Mouse (Mus musculus): ENCODE results near the gene Fndc5. TPM values are rescaled to one million over a fixed set of nuclear protein-coding genes. Genes with fewer than 3 reads are reported as not detected.

Fndc5 gene
- polyA plus RNA-seq, 1 experiment from 2014 or later = 15.4 TPM

- Histone ChIP-seq H3K36me3 (replicated peaks; ENCODE audit: control insufficient read depth, insufficient read depth) (no peaks in the 10 kb centered on the region), H3K27ac (no peak overlapping the region), H3K4me3 (replicated peaks; ENCODE audit: low read length) (no peak overlapping the region), H3K27me3 (ENCODE audit: control insufficient read depth, insufficient read depth, low read length) (peaks cover 10% of the 10 kb centered on the region), H3K4me2 (replicated peaks) (no peak overlapping the region), H3K9me3 (ENCODE audit: control insufficient read depth, low read length) (no peaks in the 10 kb centered on the region), H3K9ac (no peak overlapping the region), H3K4me1 (replicated peaks; ENCODE audit: control insufficient read depth, insufficient read depth, low read length) (peaks cover 16% of the 10 kb centered on the region)
- no peak for DNase-seq (ENCODE audit: low spot score)
- 87% methylated on average over 6 of the region's 6 CpGs for WGBS
- no peak; the same call in 1 of the 2 replicates for ATAC-seq (ENCODE audit: low FRiP score)
Observed at GRCm38 (mm10) chr4:129110804-129111203, 26.0 kb upstream of the Fndc5 start.

GRCm38 (mm10) chr4:129111350-129111749 is 25.4 kb upstream of the Fndc5 start:
- ATAC-seq (ENCODE audit: low FRiP score) (no peak), DNase-seq (ENCODE audit: low spot score) (no peak)
- Histone ChIP-seq H3K4me2 (replicated peaks) (no peak overlapping the region), H3K4me1 (replicated peaks; ENCODE audit: control insufficient read depth, insufficient read depth, low read length) (peaks cover 16% of the 10 kb centered on the region), H3K27ac (no peak overlapping the region), H3K36me3 (replicated peaks; ENCODE audit: control insufficient read depth, insufficient read depth) (no peaks in the 10 kb centered on the region), H3K9me3 (ENCODE audit: control insufficient read depth, low read length) (no peaks in the 10 kb centered on the region), H3K9ac (no peak overlapping the region), H3K4me3 (replicated peaks; ENCODE audit: low read length) (no peak overlapping the region), H3K27me3 (ENCODE audit: control insufficient read depth, insufficient read depth, low read length) (peaks cover 4% of the 10 kb centered on the region)
- 67% methylated on average over 11 of the region's 11 CpGs for WGBS

- 0 out of 2 replicates have a peak overlapping the region, but pooled peaks have one; percentile 3 for H3K4me2 ChIP-seq (replicated peaks)
Observed at GRCm38 (mm10) chr4:129112231-129112630, 24.6 kb upstream of the Fndc5 start.

GRCm38 (mm10) chr4:129113083-129113988 is 23.5 kb upstream of the Fndc5 start:
- DNase-seq (ENCODE audit: low spot score) = peak; percentile 80
- 0 out of 2 replicates have a peak overlapping the region, but pooled peaks have one; percentile 26 for H3K27ac ChIP-seq
- H3K36me3 ChIP-seq (replicated peaks; ENCODE audit: control insufficient read depth, insufficient read depth) = no peaks in the 10 kb centered on the region
- no peaks in the 10 kb centered on the region for H3K9me3 ChIP-seq (ENCODE audit: control insufficient read depth, low read length)
- H3K9ac ChIP-seq = no peak overlapping the region
- peaks cover 16% of the 10 kb centered on the region for H3K4me1 ChIP-seq (replicated peaks; ENCODE audit: control insufficient read depth, insufficient read depth, low read length)
- no peak overlapping the region for H3K4me2 ChIP-seq (replicated peaks)
- H3K27me3 ChIP-seq (ENCODE audit: control insufficient read depth, insufficient read depth, low read length) = no peaks in the 10 kb centered on the region
- ATAC-seq (ENCODE audit: low FRiP score) = peak; percentile 81
- no peak overlapping the region for H3K4me3 ChIP-seq (replicated peaks; ENCODE audit: low read length)
- 26% methylated on average over 28 of the region's 28 CpGs for WGBS

More at GRCm38 (mm10) chr4:129112231-129112630, 24.6 kb upstream of the Fndc5 start:
- Histone ChIP-seq H3K4me3 (replicated peaks; ENCODE audit: low read length) (no peak overlapping the region), H3K27ac (no peak overlapping the region), H3K9me3 (ENCODE audit: control insufficient read depth, low read length) (no peaks in the 10 kb centered on the region), H3K4me1 (replicated peaks; ENCODE audit: control insufficient read depth, insufficient read depth, low read length) (peaks cover 16% of the 10 kb centered on the region), H3K27me3 (ENCODE audit: control insufficient read depth, insufficient read depth, low read length) (no peaks in the 10 kb centered on the region), H3K36me3 (replicated peaks; ENCODE audit: control insufficient read depth, insufficient read depth) (no peaks in the 10 kb centered on the region), H3K9ac (no peak overlapping the region)
- no peak for DNase-seq (ENCODE audit: low spot score)
- 0 out of 2 replicates have a peak, but pooled peaks have one; percentile 22 for ATAC-seq (ENCODE audit: low FRiP score)
- 43% methylated on average over 13 of the region's 13 CpGs for WGBS

GRCm38 (mm10) chr4:129116703-129117102 is 20.1 kb upstream of the Fndc5 start:
- Histone ChIP-seq H3K36me3 (replicated peaks; ENCODE audit: control insufficient read depth, insufficient read depth) (no peaks in the 10 kb centered on the region), H3K4me2 (replicated peaks) (no peak overlapping the region), H3K4me3 (replicated peaks; ENCODE audit: low read length) (no peak overlapping the region), H3K27me3 (ENCODE audit: control insufficient read depth, insufficient read depth, low read length) (0 out of 2 replicates have a peak, but pooled peaks cover 25% of the 10 kb centered on the region), H3K27ac (no peak overlapping the region), H3K9ac (no peak overlapping the region), H3K4me1 (replicated peaks; ENCODE audit: control insufficient read depth, insufficient read depth, low read length) (peaks cover 28% of the 10 kb centered on the region), H3K9me3 (ENCODE audit: control insufficient read depth, low read length) (no peaks in the 10 kb centered on the region)
- DNase-seq (ENCODE audit: low spot score) (no peak), ATAC-seq (ENCODE audit: low FRiP score) (no peak)
- 96% methylated on average over 8 of the region's 8 CpGs for WGBS

GRCm38 (mm10) chr4:129117720-129118510 is 18.9 kb upstream of the Fndc5 start:
- 92% methylated on average over 14 of the region's 14 CpGs for WGBS
- DNase-seq (ENCODE audit: low spot score) = no peak
- H3K4me1 ChIP-seq (replicated peaks; ENCODE audit: control insufficient read depth, insufficient read depth, low read length) = peaks cover 29% of the 10 kb centered on the region
- H3K9ac ChIP-seq = no peak overlapping the region
- H3K4me2 ChIP-seq (replicated peaks) = no peak overlapping the region
- H3K36me3 ChIP-seq (replicated peaks; ENCODE audit: control insufficient read depth, insufficient read depth) = no peaks in the 10 kb centered on the region
- peaks cover 30% of the 10 kb centered on the region; the same call in 1 of the 2 replicates for H3K27me3 ChIP-seq (ENCODE audit: control insufficient read depth, insufficient read depth, low read length)
- no peak for ATAC-seq (ENCODE audit: low FRiP score)
- H3K27ac ChIP-seq = no peak overlapping the region
- no peak overlapping the region for H3K4me3 ChIP-seq (replicated peaks; ENCODE audit: low read length)
- H3K9me3 ChIP-seq (ENCODE audit: control insufficient read depth, low read length) = no peaks in the 10 kb centered on the region

- H3K4me1 ChIP-seq (replicated peaks; ENCODE audit: control insufficient read depth, insufficient read depth, low read length) = peaks cover 24% of the 10 kb centered on the region
- no peak for DNase-seq (ENCODE audit: low spot score)
- no peak overlapping the region for H3K27ac ChIP-seq
- H3K4me2 ChIP-seq (replicated peaks) = peak overlapping the region; percentile 91
- H3K9ac ChIP-seq = no peak overlapping the region
- H3K9me3 ChIP-seq (ENCODE audit: control insufficient read depth, low read length) = no peaks in the 10 kb centered on the region
- H3K27me3 ChIP-seq (ENCODE audit: control insufficient read depth, insufficient read depth, low read length) = peaks cover 33% of the 10 kb centered on the region; the same call in 1 of the 2 replicates
- H3K4me3 ChIP-seq (replicated peaks; ENCODE audit: low read length) = no peak overlapping the region; the same call in 1 of the 2 replicates
- no peaks in the 10 kb centered on the region for H3K36me3 ChIP-seq (replicated peaks; ENCODE audit: control insufficient read depth, insufficient read depth)
- no peak for ATAC-seq (ENCODE audit: low FRiP score)
- 73% methylated on average over 10 of the region's 10 CpGs for WGBS
Observed at GRCm38 (mm10) chr4:129119708-129120107, 17.1 kb upstream of the Fndc5 start.

- Histone ChIP-seq H3K27me3 (ENCODE audit: control insufficient read depth, insufficient read depth, low read length) (peaks cover 33% of the 10 kb centered on the region; the same call in 1 of the 2 replicates), H3K9me3 (ENCODE audit: control insufficient read depth, low read length) (no peaks in the 10 kb centered on the region), H3K36me3 (replicated peaks; ENCODE audit: control insufficient read depth, insufficient read depth) (no peaks in the 10 kb centered on the region), H3K9ac (peak overlapping the region; percentile 73), H3K4me1 (replicated peaks; ENCODE audit: control insufficient read depth, insufficient read depth, low read length) (peaks cover 27% of the 10 kb centered on the region), H3K4me3 (replicated peaks; ENCODE audit: low read length) (peak overlapping the region; percentile 50), H3K27ac (no peak overlapping the region; the same call in 1 of the 2 replicates), H3K4me2 (replicated peaks) (peak overlapping the region; percentile 91)
- under 1% methylated on average over 47 of the region's 59 CpGs for WGBS
- ATAC-seq (ENCODE audit: low FRiP score) = peak; percentile 22; the same call in 1 of the 2 replicates
- DNase-seq (ENCODE audit: low spot score) = no peak
Observed at GRCm38 (mm10) chr4:129120520-129121445, 16.0 kb upstream of the Fndc5 start.
